Comparison of ENCODE assay signal across 10 mouse cellular contexts in the genomic region with DNA sequence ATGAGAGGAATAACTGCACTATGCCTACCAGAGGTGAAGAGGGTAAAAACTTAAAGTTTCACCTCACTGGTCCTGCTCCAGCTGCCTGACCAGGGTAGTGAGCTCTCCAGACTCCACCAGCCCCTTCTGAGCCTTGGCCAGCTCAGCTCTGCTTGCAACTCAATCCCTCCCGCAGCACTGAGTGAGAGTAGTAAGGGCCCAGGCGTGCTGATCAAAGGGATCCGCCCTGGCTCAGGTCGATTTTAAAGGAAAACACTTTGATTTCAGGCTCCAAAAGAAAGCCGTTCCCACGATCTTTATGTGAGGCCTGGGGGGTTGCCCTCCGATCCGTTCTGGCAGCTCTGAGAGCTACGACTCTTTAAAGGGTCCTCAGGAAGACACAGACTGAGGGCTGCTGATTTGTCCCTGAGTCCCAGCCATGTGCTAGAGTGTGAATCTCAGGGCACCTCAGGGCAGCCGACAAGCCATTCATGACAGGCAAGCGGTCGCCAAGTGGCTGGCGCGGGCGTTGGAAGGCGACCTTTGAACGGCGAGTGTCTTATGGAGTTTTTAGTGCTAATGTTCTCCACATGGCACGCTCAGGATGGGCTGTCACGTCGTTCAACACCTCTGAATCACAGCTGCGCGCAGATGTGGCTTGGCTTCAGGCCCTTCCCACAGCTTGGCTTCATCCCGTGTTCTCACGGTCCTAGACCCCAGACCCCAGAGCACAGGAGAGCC. TPM values are rescaled to one million over a fixed set of nuclear protein-coding genes. Genes with fewer than 3 reads are reported as not detected.
DNase-seq lines count a peak whose midpoint lies in the region; ATAC-seq and TF ChIP-seq lines count a peak whose summit lies in the region.
"Had no signal": no experiment of that assay in that cellular context is flagged by ENCODE, and none has a peak within 500 bp of the region (broad histone marks: within the 10 kb centered on the region; RNA-seq: fewer than 3 reads in every experiment).

No protein-coding gene starts in this region.

- TF ChIP-seq CTCF in left cerebral cortex, adult 2 months (IDR thresholded peaks at IDR 0.05): no peak

- H3K4me3 ChIP-seq in forebrain, embryonic 16.5 days (replicated peaks; ENCODE audit: low read length): no peak overlapping the region
- H3K4me3 ChIP-seq in forebrain, embryonic 12.5 days (replicated peaks): no peak overlapping the region
- 0 out of 2 replicates have a peak overlapping the region, but pooled peaks have one; percentile 0 for H3K4me3 ChIP-seq in intestine, embryonic 16.5 days (ENCODE audit: low read length)
- H3K4me3 ChIP-seq in limb, embryonic 14.5 days (replicated peaks; ENCODE audit: low read length): 0 out of 2 replicates have a peak overlapping the region, but pooled peaks have one; percentile 3
- no peak overlapping the region for H3K4me3 ChIP-seq in left cerebral cortex, adult 2 months

- H3K27me3 ChIP-seq in forebrain, embryonic 16.5 days (replicated peaks; ENCODE audit: control insufficient read depth, insufficient read depth, low read length): 0 out of 2 replicates have a peak, but pooled peaks cover 4% of the 10 kb centered on the region
- peaks cover 46% of the 10 kb centered on the region for H3K27me3 ChIP-seq in forebrain, embryonic 12.5 days
- H3K27me3 ChIP-seq in intestine, embryonic 16.5 days (replicated peaks; ENCODE audit: control insufficient read depth, insufficient read depth, low read length): no peaks in the 10 kb centered on the region
- H3K27me3 ChIP-seq in limb, embryonic 14.5 days (ENCODE audit: control insufficient read depth, insufficient read depth, low read length): no peaks in the 10 kb centered on the region

- no peak overlapping the region for H3K4me2 ChIP-seq in forebrain, embryonic 16.5 days (ENCODE audit: low read length)
- H3K4me2 ChIP-seq in forebrain, embryonic 12.5 days: no peak overlapping the region
- H3K4me2 ChIP-seq in intestine, embryonic 16.5 days (ENCODE audit: low read depth, low read length): peak overlapping the region; percentile 28
- H3K4me2 ChIP-seq in limb, embryonic 14.5 days (replicated peaks; ENCODE audit: low read depth, low read length, severe bottlenecking): peak overlapping the region; percentile 24

- TF ChIP-seq POLR2A in limb, embryonic 14.5 days (IDR thresholded peaks at IDR 0.05; ENCODE audit: borderline replicate concordance, extremely low read depth, insufficient read depth, insufficient read length): no peak

- no peaks in the 10 kb centered on the region for H3K9me3 ChIP-seq in forebrain, embryonic 16.5 days (ENCODE audit: control insufficient read depth, low read length)
- no peaks in the 10 kb centered on the region for H3K9me3 ChIP-seq in forebrain, embryonic 12.5 days
- H3K9me3 ChIP-seq in intestine, embryonic 16.5 days (ENCODE audit: control insufficient read depth, low read length): no peaks in the 10 kb centered on the region
- H3K9me3 ChIP-seq in limb, embryonic 14.5 days (ENCODE audit: control insufficient read depth, low read length): no peaks in the 10 kb centered on the region

- no peak overlapping the region for H3K27ac ChIP-seq in forebrain, embryonic 16.5 days (ENCODE audit: low read length)
- H3K27ac ChIP-seq in forebrain, embryonic 12.5 days: no peak overlapping the region
- H3K27ac ChIP-seq in intestine, embryonic 16.5 days (ENCODE audit: low read length): peak overlapping the region; percentile 41
- H3K27ac ChIP-seq in limb, embryonic 14.5 days (replicated peaks; ENCODE audit: low read depth, low read length): 0 out of 2 replicates have a peak overlapping the region, but pooled peaks have one; percentile 28
- no peak overlapping the region for H3K27ac ChIP-seq in left cerebral cortex, adult 2 months

- H3K36me3 ChIP-seq in forebrain, embryonic 16.5 days (ENCODE audit: control insufficient read depth, insufficient read depth): no peaks in the 10 kb centered on the region
- no peaks in the 10 kb centered on the region for H3K36me3 ChIP-seq in forebrain, embryonic 12.5 days (replicated peaks)
- no peaks in the 10 kb centered on the region for H3K36me3 ChIP-seq in intestine, embryonic 16.5 days (ENCODE audit: control insufficient read depth, insufficient read depth, low read length)
- H3K36me3 ChIP-seq in limb, embryonic 14.5 days (ENCODE audit: control insufficient read depth, insufficient read depth, low read length): no peaks in the 10 kb centered on the region

- peak; percentile 74 for DNase-seq in embryo, embryonic 11 days
- peak; percentile 77 for DNase-seq in limb, embryonic 14.5 days (ENCODE audit: low spot score)
- no peak for DNase-seq in cerebellum, postnatal 25 days
- DNase-seq in left cerebral cortex, adult 2 months (ENCODE audit: extremely low spot score in 1 of 2, low spot score in 2 of 2): no peak
- DNase-seq: cerebellum, adult 11-12 months; gastrocnemius, postnatal 36 days had no signal

- no peak for ATAC-seq in forebrain, embryonic 16.5 days
- no peak for ATAC-seq in forebrain, embryonic 12.5 days (ENCODE audit: low FRiP score)
- ATAC-seq in intestine, embryonic 16.5 days: peak; percentile 83
- peak; percentile 82 for ATAC-seq in limb, embryonic 14.5 days (ENCODE audit: low FRiP score, low read depth)
- ATAC-seq in megakaryocyte-erythroid progenitor cell, adult 5-6 weeks (replicated peaks; ENCODE audit: low FRiP score, low TSS enrichment, poor library complexity, severe bottlenecking): no peak

- 30% methylated on average over 25 of the region's 25 CpGs for WGBS in forebrain, embryonic 16.5 days
- WGBS in forebrain, embryonic 12.5 days: 27% methylated on average over 25 of the region's 25 CpGs
- 24% methylated on average over 25 of the region's 25 CpGs for WGBS in intestine, embryonic 16.5 days
- 7% methylated on average over 25 of the region's 25 CpGs for WGBS in limb, embryonic 14.5 days

- intact Hi-C loops in left cerebral cortex, adult 2 months (cut with DNase I): no loop called here

- H3K9ac ChIP-seq in forebrain, embryonic 16.5 days (replicated peaks; ENCODE audit: low read depth, low read length): peak overlapping the region; percentile 10; the same call in 1 of the 2 replicates
- no peak overlapping the region for H3K9ac ChIP-seq in forebrain, embryonic 12.5 days
- H3K9ac ChIP-seq in intestine, embryonic 16.5 days (ENCODE audit: low read depth, low read length): peak overlapping the region; percentile 48; the same call in 1 of the 2 replicates
- H3K9ac ChIP-seq in limb, embryonic 14.5 days (ENCODE audit: low read depth, low read length, severe bottlenecking): no peak overlapping the region

- peaks cover 21% of the 10 kb centered on the region for H3K4me1 ChIP-seq in forebrain, embryonic 16.5 days (replicated peaks; ENCODE audit: control insufficient read depth, insufficient read depth, low read length)
- peaks cover 40% of the 10 kb centered on the region for H3K4me1 ChIP-seq in forebrain, embryonic 12.5 days
- peaks cover 23% of the 10 kb centered on the region for H3K4me1 ChIP-seq in intestine, embryonic 16.5 days (ENCODE audit: control insufficient read depth, insufficient read depth, low read length)
- peaks cover 25% of the 10 kb centered on the region for H3K4me1 ChIP-seq in limb, embryonic 14.5 days (ENCODE audit: control insufficient read depth, insufficient read depth, low read length)

RNA-seq across cellular contexts. Expression of a gene that starts 7.9 kb away (rescaled TPM):
- polyA plus RNA-seq in forebrain, embryonic 16.5 days (2015; fragmentation: Nextera tagmentation; extraction: Ambion mirVana): 1.5 and 1.7 TPM in 2 replicates
- 1.4 and 1.7 TPM in 2 replicates for polyA plus RNA-seq in forebrain, embryonic 12.5 days (2016; fragmentation: Nextera tagmentation; extraction: Ambion mirVana)
- polyA plus RNA-seq in intestine, embryonic 16.5 days (2015; fragmentation: Nextera tagmentation; extraction: Ambion mirVana): 3.1 and 3.6 TPM in 2 replicates
- 4.0 and 4.5 TPM in 2 replicates for polyA plus RNA-seq in limb, embryonic 14.5 days (2012; rRNA removed)
- 3.5 and 4.3 TPM in 2 replicates for polyA plus RNA-seq in limb, embryonic 14.5 days (2014; fragmentation: Nextera tagmentation; extraction: Ambion mirVana)
- 1 to 10 TPM; 2.2 to 2.8 TPM for total RNA-seq in left cerebral cortex, adult 2 months (2021)
- total RNA-seq in megakaryocyte-erythroid progenitor cell, adult 5-6 weeks (2014; fragmentation: Nextera tagmentation): 3.7 and 4.1 TPM in 2 replicates
- total RNA-seq in megakaryocyte-erythroid progenitor cell, adult 5-6 weeks (2017): 2.7 and 6.9 TPM in 2 replicates

RNA-seq across cellular contexts. Expression of a gene that starts 37.5 kb away (rescaled TPM):
- polyA plus RNA-seq in forebrain, embryonic 16.5 days (2015; fragmentation: Nextera tagmentation; extraction: Ambion mirVana): 18.3 and 18.6 TPM in 2 replicates
- polyA plus RNA-seq in forebrain, embryonic 12.5 days (2016; fragmentation: Nextera tagmentation; extraction: Ambion mirVana): 14.7 and 14.9 TPM in 2 replicates
- polyA plus RNA-seq in intestine, embryonic 16.5 days (2015; fragmentation: Nextera tagmentation; extraction: Ambion mirVana): 5.1 and 5.5 TPM in 2 replicates
- 28.9 and 29.2 TPM in 2 replicates for polyA plus RNA-seq in limb, embryonic 14.5 days (2012; rRNA removed)
- 14.6 and 16.3 TPM in 2 replicates for polyA plus RNA-seq in limb, embryonic 14.5 days (2014; fragmentation: Nextera tagmentation; extraction: Ambion mirVana)
- 100 to 1,000 TPM; 231 to 245 TPM for total RNA-seq in left cerebral cortex, adult 2 months (2021)
- total RNA-seq in megakaryocyte-erythroid progenitor cell, adult 5-6 weeks (2014; fragmentation: Nextera tagmentation): 57.7 and 70.5 TPM in 2 replicates
- total RNA-seq in megakaryocyte-erythroid progenitor cell, adult 5-6 weeks (2017): 87.5 and 106 TPM in 2 replicates

Comparison
In these comparisons a context has a peak if more than half of its experiments do, and no peak if none do; other contexts are left out.
1. H3K9ac ChIP-seq: peak in forebrain, embryonic 16.5 days (single experiment) and intestine, embryonic 16.5 days (single experiment); none in forebrain, embryonic 12.5 days (single experiment) and limb, embryonic 14.5 days (single experiment).
2. ATAC-seq: peak in intestine, embryonic 16.5 days (single experiment) and limb, embryonic 14.5 days (single experiment); none in forebrain, embryonic 16.5 days (single experiment), forebrain, embryonic 12.5 days (single experiment) and megakaryocyte-erythroid progenitor cell, adult 5-6 weeks (single experiment).
3. H3K27ac ChIP-seq: peak in intestine, embryonic 16.5 days (single experiment) and limb, embryonic 14.5 days (single experiment); none in forebrain, embryonic 16.5 days (single experiment), forebrain, embryonic 12.5 days (single experiment) and left cerebral cortex, adult 2 months (single experiment).
4. H3K4me2 ChIP-seq: peak in intestine, embryonic 16.5 days (single experiment) and limb, embryonic 14.5 days (single experiment); none in forebrain, embryonic 16.5 days (single experiment) and forebrain, embryonic 12.5 days (single experiment).
5. H3K4me3 ChIP-seq: peak in intestine, embryonic 16.5 days (single experiment) and limb, embryonic 14.5 days (single experiment); none in forebrain, embryonic 16.5 days (single experiment), forebrain, embryonic 12.5 days (single experiment) and left cerebral cortex, adult 2 months (single experiment).
6. DNase-seq: peak in embryo, embryonic 11 days (single experiment) and limb, embryonic 14.5 days (single experiment); none in cerebellum, postnatal 25 days (0 of 2) and left cerebral cortex, adult 2 months (0 of 2).